ENCODE assay signal across 8 mouse cellular contexts in genomic region chr17:23746311-23746710, GRCm38 (mm10). TPM values are rescaled to one million over a fixed set of nuclear protein-coding genes. Genes with fewer than 3 reads are reported as not detected.
DNase-seq lines count a peak whose midpoint lies in the region; ATAC-seq and TF ChIP-seq lines count a peak whose summit lies in the region.

No protein-coding gene starts in this region.

- H3K27me3 ChIP-seq in kidney, embryonic 16.5 days (ENCODE audit: insufficient read depth, low read length): peaks cover 56% of the 10 kb centered on the region
- peaks cover 48% of the 10 kb centered on the region for H3K27me3 ChIP-seq in hindbrain, embryonic 15.5 days
- H3K27me3 ChIP-seq in midbrain, embryonic 16.5 days (ENCODE audit: control insufficient read depth, insufficient read depth, low read depth, low read length): peaks cover 40% of the 10 kb centered on the region

- no peak for ATAC-seq in kidney, embryonic 16.5 days (ENCODE audit: low FRiP score, low TSS enrichment)
- no peak for ATAC-seq in hindbrain, embryonic 15.5 days (ENCODE audit: low FRiP score, low read depth)
- no peak for ATAC-seq in midbrain, embryonic 16.5 days

- peaks cover 2% of the 10 kb centered on the region for H3K36me3 ChIP-seq in kidney, embryonic 16.5 days (ENCODE audit: insufficient read depth, low read length)
- H3K36me3 ChIP-seq in hindbrain, embryonic 15.5 days: peaks cover 2% of the 10 kb centered on the region; the same call in 1 of the 2 replicates
- no peaks in the 10 kb centered on the region for H3K36me3 ChIP-seq in midbrain, embryonic 16.5 days (ENCODE audit: control insufficient read depth, insufficient read depth, low read length)

- H3K4me3 ChIP-seq in kidney, embryonic 16.5 days (ENCODE audit: low read length): peak overlapping the region; percentile 43
- H3K4me3 ChIP-seq in hindbrain, embryonic 15.5 days: peak overlapping the region; percentile 44; the same call in 1 of the 2 replicates
- H3K4me3 ChIP-seq in midbrain, embryonic 16.5 days (ENCODE audit: low read depth, low read length): peak overlapping the region; percentile 50; the same call in 1 of the 2 replicates

- no peak for DNase-seq in kidney, adult 9 months
- peak; percentile 26 for DNase-seq in brain, embryonic 14.5 days (ENCODE audit: low read depth)
- DNase-seq in gastrocnemius, postnatal 25 days: no peak
- DNase-seq in ovary, adult 18-20 months (ENCODE audit: low spot score): no peak
- no peak for DNase-seq in frontal cortex, postnatal 25 days (ENCODE audit: low spot score in 2 of 2)

- H3K27ac ChIP-seq in kidney, embryonic 16.5 days (ENCODE audit: low read length): no peak overlapping the region
- H3K27ac ChIP-seq in hindbrain, embryonic 15.5 days (replicated peaks): no peak overlapping the region
- no peak overlapping the region for H3K27ac ChIP-seq in midbrain, embryonic 16.5 days (ENCODE audit: low read length)

- no peak overlapping the region; the same call in 1 of the 2 replicates for H3K9ac ChIP-seq in kidney, embryonic 16.5 days (replicated peaks; ENCODE audit: low read length)
- H3K9ac ChIP-seq in hindbrain, embryonic 15.5 days: no peak overlapping the region
- no peak overlapping the region for H3K9ac ChIP-seq in midbrain, embryonic 16.5 days (ENCODE audit: low read depth, low read length)

- peaks cover 31% of the 10 kb centered on the region for H3K4me1 ChIP-seq in kidney, embryonic 16.5 days (ENCODE audit: insufficient read depth, low read length)
- H3K4me1 ChIP-seq in hindbrain, embryonic 15.5 days (replicated peaks): peaks cover 28% of the 10 kb centered on the region
- H3K4me1 ChIP-seq in midbrain, embryonic 16.5 days (ENCODE audit: control insufficient read depth, insufficient read depth, low read length): peaks cover 17% of the 10 kb centered on the region

- no peaks in the 10 kb centered on the region for H3K9me3 ChIP-seq in kidney, embryonic 16.5 days (ENCODE audit: low read length)
- no peaks in the 10 kb centered on the region for H3K9me3 ChIP-seq in hindbrain, embryonic 15.5 days
- no peaks in the 10 kb centered on the region for H3K9me3 ChIP-seq in midbrain, embryonic 16.5 days (replicated peaks; ENCODE audit: control insufficient read depth, low read length, poor library complexity, severe bottlenecking)

- TF ChIP-seq CTCF in brain, embryonic 14.5 days (IDR thresholded peaks at IDR 0.05; ENCODE audit: borderline replicate concordance, extremely low read depth, insufficient read depth, insufficient read length): peak; percentile 22; the same call in 1 of the 2 replicates

- TF ChIP-seq POLR2A in brain, embryonic 14.5 days (IDR thresholded peaks at IDR 0.05; ENCODE audit: borderline replicate concordance, extremely low read depth, insufficient read depth, insufficient read length, poor library complexity, severe bottlenecking): no peak

- WGBS in kidney, embryonic 16.5 days: 6% methylated on average over 12 of the region's 12 CpGs
- WGBS in hindbrain, embryonic 15.5 days: 2% methylated on average over 12 of the region's 12 CpGs
- 4% methylated on average over 12 of the region's 12 CpGs for WGBS in midbrain, embryonic 16.5 days

- H3K4me2 ChIP-seq in kidney, embryonic 16.5 days (replicated peaks; ENCODE audit: low read depth, low read length): peak overlapping the region; percentile 78
- H3K4me2 ChIP-seq in hindbrain, embryonic 15.5 days: peak overlapping the region; percentile 90
- peak overlapping the region; percentile 92 for H3K4me2 ChIP-seq in midbrain, embryonic 16.5 days (ENCODE audit: low read length)

RNA-seq across cellular contexts. Expression of gene Kremen2, which starts 0.7 kb away (rescaled TPM):
- polyA plus RNA-seq in kidney, embryonic 16.5 days (2015; fragmentation: Nextera tagmentation; extraction: Ambion mirVana): 0.81 and 1.3 TPM in 2 replicates
- 2.8 and 3.7 TPM in 2 replicates for polyA plus RNA-seq in brain, embryonic 14.5 days (2012; rRNA removed)
- 1.5 TPM in 2 replicates for polyA plus RNA-seq in hindbrain, embryonic 15.5 days (2015; fragmentation: Nextera tagmentation; extraction: Ambion mirVana)
- 1.6 and 1.8 TPM in 2 replicates for polyA plus RNA-seq in midbrain, embryonic 16.5 days (2015; fragmentation: Nextera tagmentation; extraction: Ambion mirVana)
- not detected for total RNA-seq in gastrocnemius, postnatal 25 days (2021)

RNA-seq across cellular contexts. Expression of gene Paqr4, which starts 5.6 kb away (rescaled TPM):
- polyA plus RNA-seq in kidney, embryonic 16.5 days (2015; fragmentation: Nextera tagmentation; extraction: Ambion mirVana): 22.9 and 25.4 TPM in 2 replicates
- polyA plus RNA-seq in brain, embryonic 14.5 days (2012; rRNA removed): 33.3 and 41.0 TPM in 2 replicates
- 67.0 and 75.2 TPM in 2 replicates for polyA plus RNA-seq in hindbrain, embryonic 15.5 days (2015; fragmentation: Nextera tagmentation; extraction: Ambion mirVana)
- polyA plus RNA-seq in midbrain, embryonic 16.5 days (2015; fragmentation: Nextera tagmentation; extraction: Ambion mirVana): 70.9 and 75.7 TPM in 2 replicates
- 1 to 10 TPM; 4.4 to 5.2 TPM for total RNA-seq in gastrocnemius, postnatal 25 days (2021)

RNA-seq across cellular contexts. Expression of gene Pkmyt1, which starts 20.2 kb away (rescaled TPM):
- polyA plus RNA-seq in kidney, embryonic 16.5 days (2015; fragmentation: Nextera tagmentation; extraction: Ambion mirVana): 53.0 and 56.2 TPM in 2 replicates
- 24.4 and 47.9 TPM in 2 replicates for polyA plus RNA-seq in brain, embryonic 14.5 days (2012; rRNA removed)
- polyA plus RNA-seq in hindbrain, embryonic 15.5 days (2015; fragmentation: Nextera tagmentation; extraction: Ambion mirVana): 19.8 and 21.8 TPM in 2 replicates
- 17.9 and 19.7 TPM in 2 replicates for polyA plus RNA-seq in midbrain, embryonic 16.5 days (2015; fragmentation: Nextera tagmentation; extraction: Ambion mirVana)
- total RNA-seq in gastrocnemius, postnatal 25 days (2021): under 1 TPM; 0.67 to 0.83 TPM

RNA-seq across cellular contexts. Expression of gene 1520401A03Rik, which starts 23.7 kb away (rescaled TPM):
- polyA plus RNA-seq in kidney, embryonic 16.5 days (2015; fragmentation: Nextera tagmentation; extraction: Ambion mirVana): 0.15 and 0.61 TPM in 2 replicates
- polyA plus RNA-seq in brain, embryonic 14.5 days (2012; rRNA removed): 0.14 and 0.28 TPM in 2 replicates
- 0.13 and 0.41 TPM in 2 replicates for polyA plus RNA-seq in hindbrain, embryonic 15.5 days (2015; fragmentation: Nextera tagmentation; extraction: Ambion mirVana)
- polyA plus RNA-seq in midbrain, embryonic 16.5 days (2015; fragmentation: Nextera tagmentation; extraction: Ambion mirVana): 0.07 and 0.19 TPM in 2 replicates
- not detected for total RNA-seq in gastrocnemius, postnatal 25 days (2021)

RNA-seq across cellular contexts. Expression of gene Flywch1, which starts 25.1 kb away (rescaled TPM):
- 101 and 104 TPM in 2 replicates for polyA plus RNA-seq in kidney, embryonic 16.5 days (2015; fragmentation: Nextera tagmentation; extraction: Ambion mirVana)
- 110 and 150 TPM in 2 replicates for polyA plus RNA-seq in brain, embryonic 14.5 days (2012; rRNA removed)
- polyA plus RNA-seq in hindbrain, embryonic 15.5 days (2015; fragmentation: Nextera tagmentation; extraction: Ambion mirVana): 204 and 209 TPM in 2 replicates
- polyA plus RNA-seq in midbrain, embryonic 16.5 days (2015; fragmentation: Nextera tagmentation; extraction: Ambion mirVana): 205 and 220 TPM in 2 replicates
- 10 to 100 TPM; 33.5 to 34.0 TPM for total RNA-seq in gastrocnemius, postnatal 25 days (2021)
